Mouse (Mus musculus) granulocyte monocyte progenitor cell, adult 5-6 weeks (primary cell): ENCODE data around the gene Fa2h. TPM values are rescaled to one million over a fixed set of nuclear protein-coding genes. Genes with fewer than 3 reads are reported as not detected.
A peak's percentile ranks its signal among the peaks of the same experiment; 100 is the strongest.
"Not testable (repeated sequence)": the region's sequence is repeated elsewhere in the genome, so short reads cannot be mapped to it uniquely, and the experiment has no call there.

Experiments used
- ATAC-seq: replicated peaks from 2 replicates; pipeline ENCODE4 v1.8.0; 2016; ENCODE audit warnings: mild to moderate bottlenecking, moderate TSS enrichment, inconsistent platforms; ENCODE audit not compliant: poor library complexity, severe bottlenecking
- total RNA-seq, 2 experiments: library from RNA; stranded (forward) in 1 of 2; stranded (reverse) in 1 of 2; fragments of 200-712, 200-1000 nt in 1 of 2; fragments of >200 nt in 1 of 2; fragmentation: Nextera tagmentation in 1 of 2; gene quantifications; 2 replicates each; pipeline ENCODE4 v1.2.3; 2014 to 2017

Gene Fa2h
- total RNA-seq, 2 experiments from 2014 or later: not detected

GRCm38 (mm10) chr8:111303076-111303803 is 90.4 kb downstream of the Fa2h start:
- not testable (repeated sequence) for ATAC-seq

- ATAC-seq: peak; percentile 26; the same call in 1 of the 2 replicates
Observed at GRCm38 (mm10) chr8:111300597-111301546, 92.8 kb downstream of the Fa2h start.

- ATAC-seq: peak; percentile 94
Observed at GRCm38 (mm10) chr8:111299821-111300568, 93.6 kb downstream of the Fa2h start, which contains the start of gene Rfwd3. Gene Rfwd3, minus strand, starts transcription at chr8:111300222.

GRCm38 (mm10) chr8:111299363-111299820 is 94.2 kb downstream of the Fa2h start:
- peak; percentile 49 for ATAC-seq

- no peak for ATAC-seq
Observed at GRCm38 (mm10) chr8:111298011-111298410, 95.6 kb downstream of the Fa2h start.

Other genes with a start within 250 kb of the Fa2h start
- gene Glg1, start 134.6 kb downstream of the Fa2h start, total RNA-seq (2014; fragmentation: Nextera tagmentation): 27.0 and 30.8 TPM in 2 replicates
- gene Glg1, start 134.6 kb downstream of the Fa2h start, total RNA-seq (2017): 42.0 and 45.4 TPM in 2 replicates
- gene Rfwd3, start 93.6 kb downstream of the Fa2h start, total RNA-seq (2014; fragmentation: Nextera tagmentation): 73.8 and 74.6 TPM in 2 replicates
- 72.6 and 77.3 TPM in 2 replicates for gene Rfwd3, start 93.6 kb downstream of the Fa2h start, total RNA-seq (2017)
- 69.6 and 84.6 TPM in 2 replicates for gene Mlkl, start 55.6 kb downstream of the Fa2h start, total RNA-seq (2014; fragmentation: Nextera tagmentation)
- 79.5 and 106 TPM in 2 replicates for gene Mlkl, start 55.6 kb downstream of the Fa2h start, total RNA-seq (2017)
- gene Wdr59, start 128.3 kb upstream of the Fa2h start, total RNA-seq (2014; fragmentation: Nextera tagmentation): 6.7 and 7.7 TPM in 2 replicates
- gene Wdr59, start 128.3 kb upstream of the Fa2h start, total RNA-seq (2017): 4.0 and 5.6 TPM in 2 replicates
- 84.7 and 119 TPM in 2 replicates for gene Znrf1, start 142.3 kb upstream of the Fa2h start, total RNA-seq (2014; fragmentation: Nextera tagmentation)
- gene Znrf1, start 142.3 kb upstream of the Fa2h start, total RNA-seq (2017): 63.4 and 75.4 TPM in 2 replicates
- not detected in 2 replicates for gene Ldhd, start 236.6 kb upstream of the Fa2h start, total RNA-seq (2014; fragmentation: Nextera tagmentation)
- gene Ldhd, start 236.6 kb upstream of the Fa2h start, total RNA-seq (2017): not detected in 2 replicates
- 14.9 and 23.6 TPM in 2 replicates for gene Zfp1, start 249.6 kb upstream of the Fa2h start, total RNA-seq (2014; fragmentation: Nextera tagmentation)
- 10.9 and 11.2 TPM in 2 replicates for gene Zfp1, start 249.6 kb upstream of the Fa2h start, total RNA-seq (2017)